Mouse (Mus musculus) G1E (cell line): Measurements from ENCODE around the gene Zfp148. TPM values are rescaled to one million over a fixed set of nuclear protein-coding genes. Genes with fewer than 3 reads are reported as not detected.

Experiments used
- ATAC-seq: 2 replicates; pipeline ENCODE4 v1.8.0; 2016; ENCODE audit warnings: mild to moderate bottlenecking; ENCODE audit not compliant: insufficient number of reproducible peaks, poor library complexity, low FRiP score, severe bottlenecking; ENCODE audit errors: extremely low read depth
- DNase-seq: peaks from one replicate; pipeline ENCODE4 v3.0.0; 2012; ENCODE audit warnings: low spot score
- H3K27me3 ChIP-seq: 2 replicates; pipeline ENCODE4 v1.6.1; 2012; ENCODE audit warnings: mild to moderate bottlenecking, low read length, inconsistent platforms; ENCODE audit not compliant: insufficient read depth
- H3K36me3 ChIP-seq: replicated peaks from 2 replicates; pipeline ENCODE3; 2012; ENCODE audit warnings: mild to moderate bottlenecking, inconsistent platforms
- H3K4me1 ChIP-seq: 2 replicates; pipeline ENCODE4 v1.6.1; 2012; ENCODE audit warnings: low read depth, low read length, inconsistent platforms, mixed read lengths; ENCODE audit not compliant: insufficient read depth
- H3K4me3 ChIP-seq: 2 replicates; pipeline ENCODE4 v1.5.1; 2012; ENCODE audit warnings: low read depth, mild to moderate bottlenecking, inconsistent platforms, low read length, moderate library complexity, mixed read lengths
- H3K9me3 ChIP-seq: replicated peaks from 2 replicates; pipeline ENCODE4 v1.6.1; 2012; ENCODE audit warnings: inconsistent platforms
- CTCF ChIP-seq: IDR thresholded peaks from 2 replicates; pipeline ENCODE4 v1.5.1; 2012; ENCODE audit warnings: low read depth, low read length, inconsistent platforms, mixed read lengths
- GATA1 ChIP-seq: IDR thresholded peaks from 2 replicates; pipeline ENCODE4 v1.6.1; 2012; ENCODE audit warnings: borderline replicate concordance, low read length, inconsistent platforms, mixed read lengths
- GATA2 ChIP-seq: IDR thresholded peaks from 2 replicates; pipeline ENCODE4 v1.6.1; 2012; ENCODE audit warnings: low read depth, low read length, inconsistent platforms, borderline replicate concordance
- POLR2AphosphoS5 ChIP-seq: IDR thresholded peaks from 2 replicates; pipeline ENCODE4 v1.6.1; 2012; ENCODE audit warnings: low read depth, low read length, inconsistent platforms; ENCODE audit not compliant: insufficient replicate concordance
- TAL1 ChIP-seq: conservative IDR thresholded peaks from 2 replicates; pipeline ENCODE4 v1.6.1; 2012; ENCODE audit warnings: low read depth, low read length, inconsistent platforms, mixed read lengths
- polyA plus RNA-seq: library from polyadenylated mRNA; stranded (reverse); fragments of >175 nt; gene quantifications from 2 replicates; pipeline ENCODE4 v1.2.3, GENCODE M21; 2012
- total RNA-seq, 2 experiments: library from RNA; stranded (forward) in 1 of 2; stranded (reverse) in 1 of 2; fragments of 200-1000 nt in 1 of 2; fragments of >200 nt in 1 of 2; fragmentation: Nextera tagmentation in 1 of 2; gene quantifications; 2 replicates each; pipeline ENCODE4 v1.2.3; 2014 to 2017

Zfp148 gene
- total and polyA plus RNA-seq, 3 experiments = 5.7 to 97.8 (median 26.8) TPM

GRCm38 (mm10) chr16:33357805-33358204, 22.8 kb upstream of the Zfp148 start:
- Histone ChIP-seq H3K9me3 (no peaks in the 10 kb centered on the region), H3K36me3 (no peaks in the 10 kb centered on the region), H3K4me1 (no peaks in the 10 kb centered on the region), H3K27me3 (peaks cover 37% of the 10 kb centered on the region), H3K4me3 (no peak overlapping the region)
- no peak for ATAC-seq
- TF ChIP-seq GATA2 = no peak
- DNase-seq = no peak

GRCm38 (mm10) chr16:33365772-33366171, 14.9 kb upstream of the Zfp148 start:
- H3K36me3 ChIP-seq = no peaks in the 10 kb centered on the region
- TF ChIP-seq POLR2AphosphoS5 = no peak
- TF ChIP-seq GATA1 = no peak
- TF ChIP-seq CTCF = no peak
- no peak for TF ChIP-seq GATA2
- no peak for TF ChIP-seq TAL1
- no peak overlapping the region for H3K4me3 ChIP-seq
- ATAC-seq = no peak
- no peaks in the 10 kb centered on the region for H3K4me1 ChIP-seq
- H3K9me3 ChIP-seq = no peaks in the 10 kb centered on the region
- DNase-seq = no peak
- H3K27me3 ChIP-seq = peaks cover 43% of the 10 kb centered on the region

- Histone ChIP-seq H3K9me3 (no peaks in the 10 kb centered on the region), H3K4me3 (no peak overlapping the region), H3K4me1 (no peaks in the 10 kb centered on the region), H3K36me3 (no peaks in the 10 kb centered on the region), H3K27me3 (peaks cover 32% of the 10 kb centered on the region)
- TF ChIP-seq GATA2 (no peak), TAL1 (no peak), CTCF (no peak), POLR2AphosphoS5 (no peak), GATA1 (no peak)
- no peak for DNase-seq
- ATAC-seq = no peak
These were observed 12.0 kb upstream of the Zfp148 start for GRCm38 (mm10) chr16:33368632-33369031.

- DNase-seq = no peak
- TF ChIP-seq GATA1 (no peak), POLR2AphosphoS5 (no peak), CTCF (no peak), GATA2 (no peak), TAL1 (no peak)
- no peaks in the 10 kb centered on the region for H3K36me3 ChIP-seq
- peaks cover 21% of the 10 kb centered on the region for H3K27me3 ChIP-seq
- peaks cover 4% of the 10 kb centered on the region; the same call in 1 of the 2 replicates for H3K4me1 ChIP-seq
- no peaks in the 10 kb centered on the region for H3K9me3 ChIP-seq
- no peak overlapping the region for H3K4me3 ChIP-seq
- ATAC-seq = no peak
These were observed 9.8 kb upstream of the Zfp148 start for GRCm38 (mm10) chr16:33370836-33371235.

GRCm38 (mm10) chr16:33372611-33373010, 8.0 kb upstream of the Zfp148 start:
- TF ChIP-seq GATA1 (no peak), CTCF (no peak), GATA2 (no peak), POLR2AphosphoS5 (no peak), TAL1 (no peak)
- DNase-seq (no peak), ATAC-seq (no peak)
- H3K36me3 ChIP-seq = peaks cover 6% of the 10 kb centered on the region
- no peaks in the 10 kb centered on the region for H3K9me3 ChIP-seq
- H3K4me3 ChIP-seq = no peak overlapping the region
- H3K27me3 ChIP-seq = peaks cover 11% of the 10 kb centered on the region
- H3K4me1 ChIP-seq = peaks cover 4% of the 10 kb centered on the region; the same call in 1 of the 2 replicates

- no peak for DNase-seq
- Histone ChIP-seq H3K36me3 (peaks cover 12% of the 10 kb centered on the region), H3K9me3 (no peaks in the 10 kb centered on the region), H3K4me3 (no peak overlapping the region), H3K4me1 (peaks cover 4% of the 10 kb centered on the region; the same call in 1 of the 2 replicates), H3K27me3 (peaks cover 11% of the 10 kb centered on the region)
- no peak for TF ChIP-seq GATA2
- no peak for ATAC-seq
These were observed 7.3 kb upstream of the Zfp148 start for GRCm38 (mm10) chr16:33373326-33373725.

GRCm38 (mm10) chr16:33376266-33376665, 4.4 kb upstream of the Zfp148 start:
- DNase-seq (no peak), ATAC-seq (no peak)
- H3K4me3 ChIP-seq = no peak overlapping the region
- peaks cover 17% of the 10 kb centered on the region for H3K4me1 ChIP-seq
- no peaks in the 10 kb centered on the region for H3K9me3 ChIP-seq
- peaks cover 18% of the 10 kb centered on the region for H3K36me3 ChIP-seq
- H3K27me3 ChIP-seq = 0 out of 2 replicates have a peak, but pooled peaks cover 2% of the 10 kb centered on the region
- TF ChIP-seq GATA1 (no peak), GATA2 (no peak), TAL1 (no peak), CTCF (no peak), POLR2AphosphoS5 (no peak)
